Comparison of ENCODE assay signal across 9 mouse cellular contexts in the genomic region with DNA sequence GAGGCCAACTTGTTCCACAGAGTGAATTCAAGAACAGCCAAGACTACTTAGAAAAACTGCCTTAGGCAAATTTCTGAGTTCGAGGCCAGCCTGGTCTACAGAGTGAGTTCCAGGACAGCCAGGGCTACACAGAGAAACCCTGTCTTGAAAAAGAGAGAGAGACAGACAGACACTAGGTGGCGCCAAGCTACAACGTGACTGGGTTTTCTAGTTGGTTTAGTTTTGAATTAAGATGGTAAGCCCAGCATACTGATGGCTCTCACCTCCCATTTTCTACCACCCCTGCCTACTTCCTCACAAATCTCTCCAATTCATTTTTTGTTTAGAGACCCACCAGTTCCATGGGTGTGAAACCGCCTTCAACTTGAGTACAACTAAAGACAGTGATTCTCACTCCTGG.
DNase-seq lines count a peak whose midpoint lies in the region; ATAC-seq lines count a peak whose summit lies in the region.
"Had no signal": no experiment of that assay in that cellular context is flagged by ENCODE, and none has a peak within 500 bp of the region (broad histone marks: within the 10 kb centered on the region; RNA-seq: fewer than 3 reads in every experiment).

No protein-coding gene starts in this region.

- 33% methylated on average over 4 of the region's 4 CpGs for WGBS in hindbrain, embryonic 10.5 days
- WGBS in hindbrain, embryonic 12.5 days, result 38% methylated on average over 4 of the region's 4 CpGs

- H3K4me3 ChIP-seq in hindbrain, embryonic 10.5 days, result no peak overlapping the region
- no peak overlapping the region for H3K4me3 ChIP-seq in hindbrain, embryonic 12.5 days
- H3K4me3 ChIP-seq: midbrain, embryonic 12.5 days had no signal

- no peak for ATAC-seq in hindbrain, embryonic 12.5 days (ENCODE audit: low FRiP score)

- H3K27me3 ChIP-seq in hindbrain, embryonic 10.5 days (ENCODE audit: insufficient read depth, poor library complexity, severe bottlenecking), result no peaks in the 10 kb centered on the region
- H3K27me3 ChIP-seq in hindbrain, embryonic 12.5 days, result no peaks in the 10 kb centered on the region
- H3K27me3 ChIP-seq: midbrain, embryonic 12.5 days had no signal

- H3K4me2 ChIP-seq in hindbrain, embryonic 12.5 days (replicated peaks), result no peak overlapping the region
- H3K4me2 ChIP-seq: midbrain, embryonic 12.5 days had no signal

- no peak overlapping the region for H3K9ac ChIP-seq in hindbrain, embryonic 12.5 days
- H3K9ac ChIP-seq: midbrain, embryonic 12.5 days had no signal

- H3K36me3 ChIP-seq in hindbrain, embryonic 10.5 days, result peaks cover 17% of the 10 kb centered on the region; the same call in 1 of the 2 replicates
- 0 out of 2 replicates have a peak, but pooled peaks cover 4% of the 10 kb centered on the region for H3K36me3 ChIP-seq in hindbrain, embryonic 12.5 days

- H3K27ac ChIP-seq in hindbrain, embryonic 10.5 days, result no peak overlapping the region
- H3K27ac ChIP-seq in hindbrain, embryonic 12.5 days, result no peak overlapping the region
- H3K27ac ChIP-seq: midbrain, embryonic 12.5 days had no signal

- peak; percentile 66 for DNase-seq in hindbrain, embryonic 10.5 days (ENCODE audit: low spot score)
- peak; percentile 41 for DNase-seq in adrenal gland, adult 8-10 months
- peak; percentile 64 for DNase-seq in embryo, embryonic 9.5 days (ENCODE audit: extremely low spot score)
- DNase-seq in heart, adult 8-10 months (ENCODE audit: low spot score), result peak; percentile 81
- peak; percentile 48 to 79 for DNase-seq in layer of hippocampus, adult 8-10 months (ENCODE audit: low spot score in 2 of 2)
- peak; percentile 88 for DNase-seq in lung, postnatal 14 days
- peak; percentile 56 to 59 for DNase-seq in right cerebral cortex, postnatal 36 days (ENCODE audit: low spot score in 2 of 2)

- no peaks in the 10 kb centered on the region for H3K4me1 ChIP-seq in hindbrain, embryonic 10.5 days (replicated peaks)
- no peaks in the 10 kb centered on the region for H3K4me1 ChIP-seq in hindbrain, embryonic 12.5 days

- no peaks in the 10 kb centered on the region for H3K9me3 ChIP-seq in hindbrain, embryonic 10.5 days
- H3K9me3 ChIP-seq in hindbrain, embryonic 12.5 days (replicated peaks), result no peaks in the 10 kb centered on the region
- H3K9me3 ChIP-seq: midbrain, embryonic 12.5 days had no signal
